Mouse (Mus musculus) ES-E14 (cell line): Measurements from ENCODE around the gene Hspb8.

Experiments used
- CHD2 ChIP-seq: IDR thresholded peaks from 2 replicates; pipeline ENCODE4 v1.6.1; 2014; ENCODE audit warnings: mild to moderate bottlenecking, low read depth, low read length, inconsistent platforms
- HCFC1 ChIP-seq: IDR thresholded peaks from 2 replicates; pipeline ENCODE4 v1.6.1; 2012; ENCODE audit warnings: low read length, inconsistent platforms, borderline replicate concordance; ENCODE audit not compliant: insufficient read depth
- ZC3H11A ChIP-seq: IDR thresholded peaks from 2 replicates; pipeline ENCODE4 v1.6.1; 2012; ENCODE audit warnings: low read depth, mild to moderate bottlenecking, inconsistent platforms, low read length, borderline replicate concordance

- TF ChIP-seq ZC3H11A, result no peak
- no peak for TF ChIP-seq HCFC1
- TF ChIP-seq CHD2, result no peak
Measured at GRCm38 (mm10) chr5:116423746-116424145, 1.1 kb upstream of the Hspb8 start.
